Mouse (Mus musculus): ENCODE measurements around the gene Trf. TPM values are rescaled to one million over a fixed set of nuclear protein-coding genes. Genes with fewer than 3 reads are reported as not detected.
A peak's percentile ranks its signal among the peaks of the same experiment; 100 is the strongest.

The Trf gene
- polyA plus RNA-seq, 1 experiment: 2.1 TPM

DNA sequence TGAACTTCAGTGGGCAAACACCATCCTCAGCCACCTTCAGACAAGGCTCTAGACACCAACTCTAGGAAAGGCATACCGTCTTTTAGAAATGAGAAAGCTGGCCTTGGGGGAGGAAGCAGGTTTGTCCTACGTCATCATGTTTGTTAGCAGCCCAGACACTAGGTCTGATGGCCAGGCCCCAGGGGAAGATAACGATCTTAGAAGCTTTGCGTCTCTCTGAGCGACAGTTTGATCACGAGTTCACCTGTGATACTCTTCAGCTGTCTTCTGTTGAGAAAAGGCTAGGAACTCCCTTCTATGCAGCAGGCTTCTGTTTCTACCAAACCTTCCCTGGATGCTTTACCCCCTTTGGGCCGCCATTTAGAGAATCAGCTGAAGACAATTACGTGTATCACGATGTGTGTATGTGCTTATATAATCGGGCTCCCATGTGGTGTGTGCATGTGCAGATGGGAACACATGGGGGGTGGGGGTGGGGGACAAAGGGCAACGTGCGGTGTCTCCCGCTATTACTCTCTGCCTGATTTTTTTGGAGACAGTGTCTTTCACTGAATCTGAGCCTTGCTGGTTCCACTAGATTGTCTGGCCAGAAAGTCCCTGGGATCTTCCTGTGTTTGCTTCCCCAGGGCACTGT, 1.8 kb downstream of the Trf start:
- H3K9me3 ChIP-seq (replicated peaks; ENCODE audit: control insufficient read depth, insufficient read depth, low read length, poor library complexity, severe bottlenecking): no peaks in the 10 kb centered on the region
- no peaks in the 10 kb centered on the region for H3K4me1 ChIP-seq (ENCODE audit: control insufficient read depth, insufficient read depth, low read length)
- H3K9ac ChIP-seq (ENCODE audit: low read depth, poor library complexity, severe bottlenecking): no peak overlapping the region
- no peak overlapping the region for H3K27ac ChIP-seq (ENCODE audit: insufficient read depth, low read length)
- no peak overlapping the region for H3K4me3 ChIP-seq (ENCODE audit: low read depth, low read length)
- no peaks in the 10 kb centered on the region for H3K36me3 ChIP-seq (ENCODE audit: control insufficient read depth, insufficient read depth, low read length, poor library complexity, severe bottlenecking)
- TF ChIP-seq POLR2A (IDR thresholded peaks at IDR 0.05; ENCODE audit: insufficient read depth, low read length): no peak
- no peak for TF ChIP-seq CTCF (IDR thresholded peaks at IDR 0.05; ENCODE audit: low read depth, low read length)
- no peak for TF ChIP-seq EP300 (IDR thresholded peaks at IDR 0.05; ENCODE audit: insufficient read depth, low read depth, low read length)
- no peaks in the 10 kb centered on the region for H3K27me3 ChIP-seq (ENCODE audit: control insufficient read depth, insufficient read depth, low read length, poor library complexity, severe bottlenecking)

GRCm38 (mm10) chr9:103227760-103228159, 2.5 kb downstream of the Trf start:
- peak overlapping the region; percentile 19; the same call in 1 of the 2 replicates for H3K4me3 ChIP-seq (ENCODE audit: low read depth, low read length)
- TF ChIP-seq EP300 (IDR thresholded peaks at IDR 0.05; ENCODE audit: insufficient read depth, low read depth, low read length) (no peak), POLR2A (IDR thresholded peaks at IDR 0.05; ENCODE audit: insufficient read depth, low read length) (no peak), CTCF (IDR thresholded peaks at IDR 0.05; ENCODE audit: low read depth, low read length) (no peak)
- no peaks in the 10 kb centered on the region for H3K36me3 ChIP-seq (ENCODE audit: control insufficient read depth, insufficient read depth, low read length, poor library complexity, severe bottlenecking)
- H3K27ac ChIP-seq (ENCODE audit: insufficient read depth, low read length): no peak overlapping the region
- no peaks in the 10 kb centered on the region for H3K4me1 ChIP-seq (ENCODE audit: control insufficient read depth, insufficient read depth, low read length)
- H3K9ac ChIP-seq (ENCODE audit: low read depth, poor library complexity, severe bottlenecking): no peak overlapping the region
- H3K27me3 ChIP-seq (ENCODE audit: control insufficient read depth, insufficient read depth, low read length, poor library complexity, severe bottlenecking): no peaks in the 10 kb centered on the region
- no peaks in the 10 kb centered on the region for H3K9me3 ChIP-seq (replicated peaks; ENCODE audit: control insufficient read depth, insufficient read depth, low read length, poor library complexity, severe bottlenecking)

DNA sequence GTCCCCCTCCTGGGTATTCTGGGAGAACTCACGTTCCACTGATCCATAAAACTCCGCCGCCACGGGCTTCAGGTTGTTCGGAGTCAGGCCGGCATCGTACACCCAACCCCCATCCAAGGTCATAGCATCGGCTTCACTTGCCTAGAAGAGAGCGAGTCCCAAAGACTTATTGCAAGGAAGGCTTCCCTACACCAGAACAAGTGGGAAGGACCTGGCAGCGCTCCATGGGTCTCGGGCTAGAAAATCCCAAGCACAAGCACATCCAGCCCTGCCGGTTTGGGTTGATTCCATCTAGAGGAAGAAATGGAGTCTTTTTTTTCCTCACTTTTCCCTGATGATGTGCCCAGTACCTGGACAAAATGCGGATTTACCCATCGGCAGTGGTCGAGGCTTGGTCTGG, 3.4 kb downstream of the Trf start:
- no peak overlapping the region for H3K4me3 ChIP-seq (ENCODE audit: low read depth, low read length)

DNA sequence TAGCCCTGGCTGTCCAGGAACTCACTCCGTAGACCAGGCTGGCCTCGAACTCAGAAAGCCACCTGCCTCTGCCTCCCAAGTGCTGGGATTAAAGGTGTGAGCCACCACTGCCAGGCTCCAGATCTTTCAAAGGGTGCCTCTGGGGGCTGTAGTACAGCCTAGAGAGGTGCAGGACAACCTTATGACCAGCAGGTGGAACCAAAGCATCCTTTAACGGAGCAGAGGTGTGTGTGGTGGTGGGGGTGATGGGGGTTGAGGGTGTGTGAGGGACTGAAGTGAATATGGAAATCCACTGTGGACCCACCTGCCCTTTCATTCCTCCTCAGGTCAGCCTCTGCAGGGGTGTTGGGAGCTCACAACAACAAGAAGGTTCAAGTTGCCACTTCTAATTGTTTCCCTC, 4.8 kb downstream of the Trf start:
- H3K27ac ChIP-seq (ENCODE audit: insufficient read depth, low read length): no peak overlapping the region

More for the DNA sequence above, 3.4 kb downstream of the Trf start:
- Histone ChIP-seq H3K4me1 (ENCODE audit: control insufficient read depth, insufficient read depth, low read length) (no peaks in the 10 kb centered on the region), H3K9me3 (replicated peaks; ENCODE audit: control insufficient read depth, insufficient read depth, low read length, poor library complexity, severe bottlenecking) (no peaks in the 10 kb centered on the region), H3K9ac (ENCODE audit: low read depth, poor library complexity, severe bottlenecking) (no peak overlapping the region), H3K27me3 (ENCODE audit: control insufficient read depth, insufficient read depth, low read length, poor library complexity, severe bottlenecking) (no peaks in the 10 kb centered on the region), H3K27ac (ENCODE audit: insufficient read depth, low read length) (no peak overlapping the region), H3K36me3 (ENCODE audit: control insufficient read depth, insufficient read depth, low read length, poor library complexity, severe bottlenecking) (no peaks in the 10 kb centered on the region)
- no peak for TF ChIP-seq EP300 (IDR thresholded peaks at IDR 0.05; ENCODE audit: insufficient read depth, low read depth, low read length)
- no peak for TF ChIP-seq CTCF (IDR thresholded peaks at IDR 0.05; ENCODE audit: low read depth, low read length)
- TF ChIP-seq POLR2A (IDR thresholded peaks at IDR 0.05; ENCODE audit: insufficient read depth, low read length): no peak

GRCm38 (mm10) chr9:103224721-103225120, 5.5 kb downstream of the Trf start:
- no peak for TF ChIP-seq POLR2A (IDR thresholded peaks at IDR 0.05; ENCODE audit: insufficient read depth, low read length)
- TF ChIP-seq CTCF (IDR thresholded peaks at IDR 0.05; ENCODE audit: low read depth, low read length): no peak
- TF ChIP-seq EP300 (IDR thresholded peaks at IDR 0.05; ENCODE audit: insufficient read depth, low read depth, low read length): no peak
- H3K36me3 ChIP-seq (ENCODE audit: control insufficient read depth, insufficient read depth, low read length, poor library complexity, severe bottlenecking): no peaks in the 10 kb centered on the region
- no peak overlapping the region for H3K27ac ChIP-seq (ENCODE audit: insufficient read depth, low read length)
- H3K4me3 ChIP-seq (ENCODE audit: low read depth, low read length): no peak overlapping the region
- no peak overlapping the region for H3K9ac ChIP-seq (ENCODE audit: low read depth, poor library complexity, severe bottlenecking)
- H3K4me1 ChIP-seq (ENCODE audit: control insufficient read depth, insufficient read depth, low read length): no peaks in the 10 kb centered on the region
- H3K9me3 ChIP-seq (replicated peaks; ENCODE audit: control insufficient read depth, insufficient read depth, low read length, poor library complexity, severe bottlenecking): no peaks in the 10 kb centered on the region
- no peaks in the 10 kb centered on the region for H3K27me3 ChIP-seq (ENCODE audit: control insufficient read depth, insufficient read depth, low read length, poor library complexity, severe bottlenecking)

More for the DNA sequence above, 4.8 kb downstream of the Trf start:
- H3K9me3 ChIP-seq (replicated peaks; ENCODE audit: control insufficient read depth, insufficient read depth, low read length, poor library complexity, severe bottlenecking): no peaks in the 10 kb centered on the region
- TF ChIP-seq POLR2A (IDR thresholded peaks at IDR 0.05; ENCODE audit: insufficient read depth, low read length): no peak
- no peak for TF ChIP-seq EP300 (IDR thresholded peaks at IDR 0.05; ENCODE audit: insufficient read depth, low read depth, low read length)
- peak; percentile 80 for TF ChIP-seq CTCF (IDR thresholded peaks at IDR 0.05; ENCODE audit: low read depth, low read length)
- no peak overlapping the region for H3K4me3 ChIP-seq (ENCODE audit: low read depth, low read length)
- no peaks in the 10 kb centered on the region for H3K36me3 ChIP-seq (ENCODE audit: control insufficient read depth, insufficient read depth, low read length, poor library complexity, severe bottlenecking)
- no peaks in the 10 kb centered on the region for H3K27me3 ChIP-seq (ENCODE audit: control insufficient read depth, insufficient read depth, low read length, poor library complexity, severe bottlenecking)
- no peaks in the 10 kb centered on the region for H3K4me1 ChIP-seq (ENCODE audit: control insufficient read depth, insufficient read depth, low read length)
- no peak overlapping the region for H3K9ac ChIP-seq (ENCODE audit: low read depth, poor library complexity, severe bottlenecking)

- no peaks in the 10 kb centered on the region for H3K36me3 ChIP-seq (ENCODE audit: control insufficient read depth, insufficient read depth, low read length, poor library complexity, severe bottlenecking)
- H3K4me1 ChIP-seq (ENCODE audit: control insufficient read depth, insufficient read depth, low read length): no peaks in the 10 kb centered on the region
- H3K9me3 ChIP-seq (replicated peaks; ENCODE audit: control insufficient read depth, insufficient read depth, low read length, poor library complexity, severe bottlenecking): no peaks in the 10 kb centered on the region
- H3K9ac ChIP-seq (ENCODE audit: low read depth, poor library complexity, severe bottlenecking): no peak overlapping the region
- H3K27ac ChIP-seq (ENCODE audit: insufficient read depth, low read length): no peak overlapping the region
- H3K27me3 ChIP-seq (ENCODE audit: control insufficient read depth, insufficient read depth, low read length, poor library complexity, severe bottlenecking): no peaks in the 10 kb centered on the region
- no peak overlapping the region for H3K4me3 ChIP-seq (ENCODE audit: low read depth, low read length)
- TF ChIP-seq POLR2A (IDR thresholded peaks at IDR 0.05; ENCODE audit: insufficient read depth, low read length) (no peak), EP300 (IDR thresholded peaks at IDR 0.05; ENCODE audit: insufficient read depth, low read depth, low read length) (no peak), CTCF (IDR thresholded peaks at IDR 0.05; ENCODE audit: low read depth, low read length) (no peak)
Observed at GRCm38 (mm10) chr9:103214281-103214680, 16.0 kb downstream of the Trf start.

All from ES-Bruce4 (cell line).